Mouse (Mus musculus): ENCODE measurements at regions not wholly inside any gene's neighbourhood (a gene's known extent, or its start where the extent isn't known, plus 50 kb on each side); places are given as distances from the start of the nearest gene placed in this dataset.

DNA sequence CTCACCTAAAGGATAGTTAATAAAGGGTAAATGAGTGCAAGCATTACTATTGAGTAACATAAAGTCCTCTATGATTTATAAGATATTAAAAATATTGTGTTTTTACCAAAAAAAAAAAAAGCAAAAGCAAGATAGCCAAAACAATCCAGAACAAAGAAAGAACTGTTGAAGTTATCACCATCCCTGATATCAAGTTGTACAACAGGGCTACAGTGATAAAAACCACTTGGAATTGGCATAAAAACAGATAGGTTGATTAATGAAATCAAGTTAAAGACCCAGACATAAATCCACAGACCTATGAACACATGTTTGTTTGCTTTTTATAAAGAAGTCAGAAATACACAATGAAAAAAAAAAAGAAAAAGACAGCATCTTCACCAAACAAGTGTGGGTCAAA, 92.4 kb upstream of the Mtap start:
- H3K27me3 ChIP-seq (ENCODE audit: control insufficient read depth, insufficient read depth, low read length) = no peaks in the 10 kb centered on the region
- H3K4me1 ChIP-seq (ENCODE audit: control insufficient read depth, insufficient read depth, insufficient read length) = no peaks in the 10 kb centered on the region
- no peak for TF ChIP-seq CTCF (IDR thresholded peaks at IDR 0.05; ENCODE audit: extremely low read depth, insufficient read depth, insufficient read length, insufficient replicate concordance)
- no peak for TF ChIP-seq POLR2A (IDR thresholded peaks at IDR 0.05; ENCODE audit: low read depth, low read length)
- no peak overlapping the region for H3K4me3 ChIP-seq (ENCODE audit: extremely low read depth, insufficient read depth, insufficient read length)
- no peaks in the 10 kb centered on the region for H3K36me3 ChIP-seq (ENCODE audit: control insufficient read depth, insufficient read depth, low read length)
- H3K27ac ChIP-seq (ENCODE audit: insufficient read depth, low read length) = no peak overlapping the region
- DNase-seq (ENCODE audit: low read depth in 1 of 2, low spot score in 2 of 2) = no peak

- Histone ChIP-seq H3K27ac (ENCODE audit: insufficient read depth, low read length) (no peak overlapping the region), H3K4me1 (ENCODE audit: control insufficient read depth, insufficient read depth, insufficient read length) (no peaks in the 10 kb centered on the region), H3K36me3 (ENCODE audit: control insufficient read depth, insufficient read depth, low read length) (no peaks in the 10 kb centered on the region), H3K27me3 (ENCODE audit: control insufficient read depth, insufficient read depth, low read length) (no peaks in the 10 kb centered on the region), H3K4me3 (ENCODE audit: extremely low read depth, insufficient read depth, insufficient read length) (no peak overlapping the region)
- TF ChIP-seq POLR2A (IDR thresholded peaks at IDR 0.05; ENCODE audit: low read depth, low read length) = no peak
- no peak for TF ChIP-seq CTCF (IDR thresholded peaks at IDR 0.05; ENCODE audit: extremely low read depth, insufficient read depth, insufficient read length, insufficient replicate concordance)
- DNase-seq (ENCODE audit: low read depth in 1 of 2, low spot score in 2 of 2) = no peak
- 16% methylated on average over 1 of the region's 1 CpGs for WGBS
Measured at GRCm38 (mm10) chr4:89043982-89044381, 92.9 kb upstream of the Mtap start.

DNA sequence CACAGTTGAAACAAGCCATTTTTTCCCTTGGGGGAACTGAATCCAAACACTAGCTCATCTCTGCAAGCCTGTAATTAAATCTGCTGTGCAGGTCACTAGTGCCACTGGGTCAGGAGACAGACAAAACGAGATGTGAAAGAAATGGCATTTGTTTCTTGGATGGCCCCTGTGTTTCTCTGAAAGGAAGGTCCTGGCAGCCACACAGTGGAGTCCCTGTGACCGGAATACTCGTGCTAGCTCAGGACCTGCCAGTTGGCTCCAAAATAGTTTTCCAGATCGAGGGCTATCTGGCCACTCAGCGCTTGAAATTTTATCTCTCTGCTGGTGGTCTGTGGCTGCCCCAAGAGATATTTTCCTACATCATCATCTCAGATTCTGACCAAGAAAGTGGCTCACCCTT, 96.1 kb upstream of the Mtap start:
- no peak for DNase-seq (ENCODE audit: low read depth in 1 of 2, low spot score in 2 of 2)
- 87% methylated on average over 5 of the region's 5 CpGs for WGBS
- TF ChIP-seq CTCF (IDR thresholded peaks at IDR 0.05; ENCODE audit: extremely low read depth, insufficient read depth, insufficient read length, insufficient replicate concordance) (no peak), POLR2A (IDR thresholded peaks at IDR 0.05; ENCODE audit: low read depth, low read length) (no peak)
- no peak overlapping the region for H3K27ac ChIP-seq (ENCODE audit: insufficient read depth, low read length)
- no peaks in the 10 kb centered on the region for H3K4me1 ChIP-seq (ENCODE audit: control insufficient read depth, insufficient read depth, insufficient read length)
- no peaks in the 10 kb centered on the region for H3K27me3 ChIP-seq (ENCODE audit: control insufficient read depth, insufficient read depth, low read length)
- H3K36me3 ChIP-seq (ENCODE audit: control insufficient read depth, insufficient read depth, low read length) = no peaks in the 10 kb centered on the region
- no peak overlapping the region for H3K4me3 ChIP-seq (ENCODE audit: extremely low read depth, insufficient read depth, insufficient read length)

DNA sequence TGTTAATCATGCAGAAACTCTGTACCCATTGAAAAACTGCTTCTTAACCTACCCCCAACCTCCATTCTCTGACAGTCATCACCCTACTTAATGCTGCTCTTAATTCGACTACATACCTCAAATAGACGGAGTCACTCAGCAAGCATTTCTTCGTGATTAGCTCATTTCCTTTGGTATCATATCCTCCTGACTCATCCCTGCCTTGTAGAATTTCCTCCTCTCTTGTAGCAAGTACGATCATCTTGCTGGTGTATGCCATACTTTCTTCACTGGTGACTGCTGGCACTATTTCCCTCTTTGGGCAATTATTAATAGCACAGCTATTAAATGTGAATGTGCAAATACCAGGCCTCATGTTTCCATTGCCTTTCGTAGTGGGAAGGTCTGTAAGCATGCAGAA, 98.0 kb upstream of the Mtap start:
- WGBS = 75% methylated on average over 5 of the region's 5 CpGs
- Histone ChIP-seq H3K36me3 (ENCODE audit: control insufficient read depth, insufficient read depth, low read length) (no peaks in the 10 kb centered on the region), H3K4me3 (ENCODE audit: extremely low read depth, insufficient read depth, insufficient read length) (no peak overlapping the region), H3K4me1 (ENCODE audit: control insufficient read depth, insufficient read depth, insufficient read length) (no peaks in the 10 kb centered on the region), H3K27me3 (ENCODE audit: control insufficient read depth, insufficient read depth, low read length) (no peaks in the 10 kb centered on the region), H3K27ac (ENCODE audit: insufficient read depth, low read length) (no peak overlapping the region)
- no peak for TF ChIP-seq CTCF (IDR thresholded peaks at IDR 0.05; ENCODE audit: extremely low read depth, insufficient read depth, insufficient read length, insufficient replicate concordance)
- no peak for TF ChIP-seq POLR2A (IDR thresholded peaks at IDR 0.05; ENCODE audit: low read depth, low read length)
- no peak for DNase-seq (ENCODE audit: low read depth in 1 of 2, low spot score in 2 of 2)

DNA sequence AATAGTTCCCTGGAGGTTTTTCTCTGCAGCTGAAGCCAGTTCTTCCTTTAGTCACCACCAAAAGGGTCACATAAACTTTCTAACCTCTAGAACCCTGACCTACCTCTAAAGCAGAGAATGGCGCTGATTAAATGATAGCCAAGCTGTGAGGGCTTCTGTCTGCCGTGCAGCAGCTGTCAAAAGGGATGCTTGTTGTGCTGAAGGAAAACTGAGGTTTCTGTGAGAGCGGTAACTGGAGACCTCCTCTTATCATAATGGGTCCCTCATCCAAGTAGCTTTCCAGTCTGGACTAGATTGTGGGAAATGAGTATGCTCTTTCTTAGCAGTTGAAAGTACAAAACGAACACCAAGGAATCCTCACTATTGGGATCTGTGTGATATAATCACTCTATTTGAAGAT, 98.8 kb upstream of the Mtap start:
- TF ChIP-seq CTCF (IDR thresholded peaks at IDR 0.05; ENCODE audit: extremely low read depth, insufficient read depth, insufficient read length, insufficient replicate concordance) (no peak), POLR2A (IDR thresholded peaks at IDR 0.05; ENCODE audit: low read depth, low read length) (no peak)
- Histone ChIP-seq H3K4me1 (ENCODE audit: control insufficient read depth, insufficient read depth, insufficient read length) (no peaks in the 10 kb centered on the region), H3K4me3 (ENCODE audit: extremely low read depth, insufficient read depth, insufficient read length) (no peak overlapping the region), H3K27ac (ENCODE audit: insufficient read depth, low read length) (no peak overlapping the region), H3K27me3 (ENCODE audit: control insufficient read depth, insufficient read depth, low read length) (no peaks in the 10 kb centered on the region), H3K36me3 (ENCODE audit: control insufficient read depth, insufficient read depth, low read length) (no peaks in the 10 kb centered on the region)
- no peak for DNase-seq (ENCODE audit: low read depth in 1 of 2, low spot score in 2 of 2)
- WGBS = 82% methylated on average over 4 of the region's 4 CpGs

GRCm38 (mm10) chr4:89034822-89035221, 102.1 kb upstream of the Mtap start:
- Histone ChIP-seq H3K27me3 (ENCODE audit: control insufficient read depth, insufficient read depth, low read length) (no peaks in the 10 kb centered on the region), H3K4me1 (ENCODE audit: control insufficient read depth, insufficient read depth, insufficient read length) (no peaks in the 10 kb centered on the region), H3K27ac (ENCODE audit: insufficient read depth, low read length) (no peak overlapping the region), H3K4me3 (ENCODE audit: extremely low read depth, insufficient read depth, insufficient read length) (no peak overlapping the region), H3K36me3 (ENCODE audit: control insufficient read depth, insufficient read depth, low read length) (no peaks in the 10 kb centered on the region)
- no peak for TF ChIP-seq POLR2A (IDR thresholded peaks at IDR 0.05; ENCODE audit: low read depth, low read length)
- no peak for TF ChIP-seq CTCF (IDR thresholded peaks at IDR 0.05; ENCODE audit: extremely low read depth, insufficient read depth, insufficient read length, insufficient replicate concordance)
- 87% methylated on average over 2 of the region's 2 CpGs for WGBS
- DNase-seq (ENCODE audit: low read depth in 1 of 2, low spot score in 2 of 2) = no peak

DNA sequence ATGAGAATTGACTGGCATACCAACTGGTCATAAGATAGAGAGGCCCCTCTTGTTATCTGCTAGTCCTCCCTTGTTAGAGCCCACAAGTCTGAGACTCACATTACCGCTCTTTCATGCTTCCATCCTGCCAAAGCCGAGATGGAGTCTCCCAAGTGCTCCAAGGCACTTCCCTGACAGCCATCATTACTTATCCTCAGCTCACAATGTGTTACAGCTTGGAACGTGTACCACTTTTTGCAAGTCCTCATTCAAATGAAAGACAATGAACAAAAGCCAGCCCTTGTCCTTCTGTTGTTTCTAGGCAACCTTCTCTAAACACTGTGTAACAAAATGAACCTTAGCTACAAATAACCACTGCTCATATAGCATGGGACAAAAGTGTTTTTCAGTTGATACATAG, 102.6 kb upstream of the Mtap start:
- Histone ChIP-seq H3K27ac (ENCODE audit: insufficient read depth, low read length) (no peak overlapping the region), H3K36me3 (ENCODE audit: control insufficient read depth, insufficient read depth, low read length) (no peaks in the 10 kb centered on the region), H3K27me3 (ENCODE audit: control insufficient read depth, insufficient read depth, low read length) (no peaks in the 10 kb centered on the region), H3K4me1 (ENCODE audit: control insufficient read depth, insufficient read depth, insufficient read length) (no peaks in the 10 kb centered on the region), H3K4me3 (ENCODE audit: extremely low read depth, insufficient read depth, insufficient read length) (no peak overlapping the region)
- TF ChIP-seq POLR2A (IDR thresholded peaks at IDR 0.05; ENCODE audit: low read depth, low read length) (no peak), CTCF (IDR thresholded peaks at IDR 0.05; ENCODE audit: extremely low read depth, insufficient read depth, insufficient read length, insufficient replicate concordance) (no peak)
- DNase-seq (ENCODE audit: low read depth in 1 of 2, low spot score in 2 of 2) = no peak
- 89% methylated on average over 3 of the region's 3 CpGs for WGBS
